Mouse (Mus musculus): ENCODE measurements around the gene Kcnk5. TPM values are rescaled to one million over a fixed set of nuclear protein-coding genes. Genes with fewer than 3 reads are reported as not detected.
A peak's percentile ranks its signal among the peaks of the same experiment; 100 is the strongest.

The Kcnk5 gene
- polyA plus RNA-seq, 1 experiment from 2014 or later, result 7.3 TPM

GRCm38 (mm10) chr14:20177494-20178123 lies 4.0 kb downstream of the Kcnk5 start:
- H3K4me3 ChIP-seq (ENCODE audit: low read depth, low read length), result no peak overlapping the region
- H3K4me2 ChIP-seq (ENCODE audit: low read length), result no peak overlapping the region
- no peak for DNase-seq (ENCODE audit: low spot score)
- no peak overlapping the region for H3K27ac ChIP-seq (ENCODE audit: low read depth)
- H3K9ac ChIP-seq (ENCODE audit: low read length), result no peak overlapping the region
- no peaks in the 10 kb centered on the region for H3K27me3 ChIP-seq (replicated peaks; ENCODE audit: control insufficient read depth, insufficient read depth, low read length)
- H3K36me3 ChIP-seq (ENCODE audit: control insufficient read depth, insufficient read depth, low read length), result no peaks in the 10 kb centered on the region
- H3K4me1 ChIP-seq (replicated peaks; ENCODE audit: control insufficient read depth, insufficient read depth, low read length), result peaks cover 16% of the 10 kb centered on the region
- no peak for ATAC-seq (replicated peaks; ENCODE audit: low FRiP score, low TSS enrichment, low read depth)
- WGBS, result 74% methylated on average over 9 of the region's 9 CpGs
- no peaks in the 10 kb centered on the region for H3K9me3 ChIP-seq (ENCODE audit: control insufficient read depth, low read length)

- Histone ChIP-seq H3K36me3 (ENCODE audit: control insufficient read depth, insufficient read depth, low read length) (no peaks in the 10 kb centered on the region), H3K9me3 (ENCODE audit: control insufficient read depth, low read length) (no peaks in the 10 kb centered on the region), H3K27me3 (replicated peaks; ENCODE audit: control insufficient read depth, insufficient read depth, low read length) (no peaks in the 10 kb centered on the region), H3K4me2 (ENCODE audit: low read length) (no peak overlapping the region), H3K27ac (ENCODE audit: low read depth) (no peak overlapping the region), H3K4me1 (replicated peaks; ENCODE audit: control insufficient read depth, insufficient read depth, low read length) (peaks cover 13% of the 10 kb centered on the region), H3K9ac (ENCODE audit: low read length) (no peak overlapping the region), H3K4me3 (ENCODE audit: low read depth, low read length) (no peak overlapping the region)
- WGBS, result 88% methylated on average over 4 of the region's 4 CpGs
- DNase-seq (ENCODE audit: low spot score) (no peak), ATAC-seq (replicated peaks; ENCODE audit: low FRiP score, low TSS enrichment, low read depth) (no peak)
Measured at GRCm38 (mm10) chr14:20175705-20176104, 5.9 kb downstream of the Kcnk5 start.

- no peak overlapping the region for H3K27ac ChIP-seq (ENCODE audit: low read depth)
- peaks cover 8% of the 10 kb centered on the region for H3K4me1 ChIP-seq (replicated peaks; ENCODE audit: control insufficient read depth, insufficient read depth, low read length)
- H3K4me2 ChIP-seq (ENCODE audit: low read length), result no peak overlapping the region
- H3K9me3 ChIP-seq (ENCODE audit: control insufficient read depth, low read length), result no peaks in the 10 kb centered on the region
- ATAC-seq (replicated peaks; ENCODE audit: low FRiP score, low TSS enrichment, low read depth), result no peak
- H3K4me3 ChIP-seq (ENCODE audit: low read depth, low read length), result no peak overlapping the region
- no peak overlapping the region for H3K9ac ChIP-seq (ENCODE audit: low read length)
- 95% methylated on average over 7 of the region's 7 CpGs for WGBS
- DNase-seq (ENCODE audit: low spot score), result no peak
- H3K27me3 ChIP-seq (replicated peaks; ENCODE audit: control insufficient read depth, insufficient read depth, low read length), result no peaks in the 10 kb centered on the region
- H3K36me3 ChIP-seq (ENCODE audit: control insufficient read depth, insufficient read depth, low read length), result no peaks in the 10 kb centered on the region
Measured at GRCm38 (mm10) chr14:20175114-20175513, 6.5 kb downstream of the Kcnk5 start.

GRCm38 (mm10) chr14:20174696-20175095 lies 6.9 kb downstream of the Kcnk5 start:
- H3K4me3 ChIP-seq (ENCODE audit: low read depth, low read length), result no peak overlapping the region
- no peaks in the 10 kb centered on the region for H3K36me3 ChIP-seq (ENCODE audit: control insufficient read depth, insufficient read depth, low read length)
- no peak overlapping the region for H3K9ac ChIP-seq (ENCODE audit: low read length)
- 88% methylated on average over 6 of the region's 6 CpGs for WGBS
- H3K27ac ChIP-seq (ENCODE audit: low read depth), result no peak overlapping the region
- H3K27me3 ChIP-seq (replicated peaks; ENCODE audit: control insufficient read depth, insufficient read depth, low read length), result no peaks in the 10 kb centered on the region
- H3K4me1 ChIP-seq (replicated peaks; ENCODE audit: control insufficient read depth, insufficient read depth, low read length), result peaks cover 5% of the 10 kb centered on the region
- no peak for DNase-seq (ENCODE audit: low spot score)
- no peaks in the 10 kb centered on the region for H3K9me3 ChIP-seq (ENCODE audit: control insufficient read depth, low read length)
- no peak overlapping the region for H3K4me2 ChIP-seq (ENCODE audit: low read length)
- no peak for ATAC-seq (replicated peaks; ENCODE audit: low FRiP score, low TSS enrichment, low read depth)

GRCm38 (mm10) chr14:20173873-20174490 lies 7.6 kb downstream of the Kcnk5 start:
- H3K9ac ChIP-seq (ENCODE audit: low read length), result no peak overlapping the region
- H3K4me3 ChIP-seq (ENCODE audit: low read depth, low read length), result no peak overlapping the region
- ATAC-seq (replicated peaks; ENCODE audit: low FRiP score, low TSS enrichment, low read depth) (no peak), DNase-seq (ENCODE audit: low spot score) (no peak)
- no peaks in the 10 kb centered on the region for H3K36me3 ChIP-seq (ENCODE audit: control insufficient read depth, insufficient read depth, low read length)
- no peaks in the 10 kb centered on the region for H3K9me3 ChIP-seq (ENCODE audit: control insufficient read depth, low read length)
- no peaks in the 10 kb centered on the region for H3K27me3 ChIP-seq (replicated peaks; ENCODE audit: control insufficient read depth, insufficient read depth, low read length)
- no peak overlapping the region for H3K4me2 ChIP-seq (ENCODE audit: low read length)
- H3K27ac ChIP-seq (ENCODE audit: low read depth), result no peak overlapping the region
- no peaks in the 10 kb centered on the region; the same call in none of the 2 replicates for H3K4me1 ChIP-seq (replicated peaks; ENCODE audit: control insufficient read depth, insufficient read depth, low read length)
- 92% methylated on average over 14 of the region's 14 CpGs for WGBS

- Histone ChIP-seq H3K4me1 (replicated peaks; ENCODE audit: control insufficient read depth, insufficient read depth, low read length) (no peaks in the 10 kb centered on the region; the same call in 1 of the 2 replicates), H3K36me3 (ENCODE audit: control insufficient read depth, insufficient read depth, low read length) (no peaks in the 10 kb centered on the region), H3K27me3 (replicated peaks; ENCODE audit: control insufficient read depth, insufficient read depth, low read length) (no peaks in the 10 kb centered on the region), H3K4me3 (ENCODE audit: low read depth, low read length) (no peak overlapping the region), H3K9me3 (ENCODE audit: control insufficient read depth, low read length) (no peaks in the 10 kb centered on the region), H3K4me2 (ENCODE audit: low read length) (no peak overlapping the region), H3K27ac (ENCODE audit: low read depth) (no peak overlapping the region), H3K9ac (ENCODE audit: low read length) (no peak overlapping the region)
- WGBS, result 67% methylated on average over 4 of the region's 4 CpGs
- no peak for ATAC-seq (replicated peaks; ENCODE audit: low FRiP score, low TSS enrichment, low read depth)
- no peak for DNase-seq (ENCODE audit: low spot score)
Measured at GRCm38 (mm10) chr14:20172924-20173323, 8.7 kb downstream of the Kcnk5 start.

GRCm38 (mm10) chr14:20172509-20172908 lies 9.1 kb downstream of the Kcnk5 start:
- no peak overlapping the region for H3K4me2 ChIP-seq (ENCODE audit: low read length)
- H3K36me3 ChIP-seq (ENCODE audit: control insufficient read depth, insufficient read depth, low read length), result no peaks in the 10 kb centered on the region
- no peaks in the 10 kb centered on the region; the same call in none of the 2 replicates for H3K4me1 ChIP-seq (replicated peaks; ENCODE audit: control insufficient read depth, insufficient read depth, low read length)
- DNase-seq (ENCODE audit: low spot score), result no peak
- H3K27ac ChIP-seq (ENCODE audit: low read depth), result no peak overlapping the region
- no peaks in the 10 kb centered on the region for H3K9me3 ChIP-seq (ENCODE audit: control insufficient read depth, low read length)
- 70% methylated on average over 5 of the region's 5 CpGs for WGBS
- no peaks in the 10 kb centered on the region for H3K27me3 ChIP-seq (replicated peaks; ENCODE audit: control insufficient read depth, insufficient read depth, low read length)
- no peak overlapping the region for H3K4me3 ChIP-seq (ENCODE audit: low read depth, low read length)
- no peak for ATAC-seq (replicated peaks; ENCODE audit: low FRiP score, low TSS enrichment, low read depth)
- no peak overlapping the region for H3K9ac ChIP-seq (ENCODE audit: low read length)

GRCm38 (mm10) chr14:20171840-20172239 lies 9.8 kb downstream of the Kcnk5 start:
- H3K4me3 ChIP-seq (ENCODE audit: low read depth, low read length), result no peak overlapping the region
- DNase-seq (ENCODE audit: low spot score) (no peak), ATAC-seq (replicated peaks; ENCODE audit: low FRiP score, low TSS enrichment, low read depth) (0 out of 2 replicates have a peak, but pooled peaks have one; percentile 14)
- H3K4me2 ChIP-seq (ENCODE audit: low read length), result no peak overlapping the region
- H3K36me3 ChIP-seq (ENCODE audit: control insufficient read depth, insufficient read depth, low read length), result no peaks in the 10 kb centered on the region
- 87% methylated on average over 3 of the region's 3 CpGs for WGBS
- no peak overlapping the region for H3K27ac ChIP-seq (ENCODE audit: low read depth)
- no peaks in the 10 kb centered on the region; the same call in none of the 2 replicates for H3K4me1 ChIP-seq (replicated peaks; ENCODE audit: control insufficient read depth, insufficient read depth, low read length)
- no peak overlapping the region for H3K9ac ChIP-seq (ENCODE audit: low read length)
- no peaks in the 10 kb centered on the region for H3K27me3 ChIP-seq (replicated peaks; ENCODE audit: control insufficient read depth, insufficient read depth, low read length)
- H3K9me3 ChIP-seq (ENCODE audit: control insufficient read depth, low read length), result no peaks in the 10 kb centered on the region

GRCm38 (mm10) chr14:20169251-20169650 lies 12.4 kb downstream of the Kcnk5 start:
- no peak overlapping the region for H3K9ac ChIP-seq (ENCODE audit: low read length)
- peaks cover 6% of the 10 kb centered on the region for H3K4me1 ChIP-seq (replicated peaks; ENCODE audit: control insufficient read depth, insufficient read depth, low read length)
- no peaks in the 10 kb centered on the region for H3K27me3 ChIP-seq (replicated peaks; ENCODE audit: control insufficient read depth, insufficient read depth, low read length)
- DNase-seq (ENCODE audit: low spot score) (no peak), ATAC-seq (replicated peaks; ENCODE audit: low FRiP score, low TSS enrichment, low read depth) (no peak)
- H3K27ac ChIP-seq (ENCODE audit: low read depth), result no peak overlapping the region
- no peak overlapping the region for H3K4me3 ChIP-seq (ENCODE audit: low read depth, low read length)
- no peak overlapping the region for H3K4me2 ChIP-seq (ENCODE audit: low read length)
- no peaks in the 10 kb centered on the region for H3K36me3 ChIP-seq (ENCODE audit: control insufficient read depth, insufficient read depth, low read length)
- WGBS, result 93% methylated on average over 4 of the region's 4 CpGs
- no peaks in the 10 kb centered on the region for H3K9me3 ChIP-seq (ENCODE audit: control insufficient read depth, low read length)

Data from intestine, embryonic 14.5 days (tissue).